Mouse (Mus musculus): ENCODE measurements around the gene Usp47. TPM values are rescaled to one million over a fixed set of nuclear protein-coding genes. Genes with fewer than 3 reads are reported as not detected.

Gene Usp47
- polyA plus RNA-seq, 1 experiment from 2014 or later = 106 TPM

DNA sequence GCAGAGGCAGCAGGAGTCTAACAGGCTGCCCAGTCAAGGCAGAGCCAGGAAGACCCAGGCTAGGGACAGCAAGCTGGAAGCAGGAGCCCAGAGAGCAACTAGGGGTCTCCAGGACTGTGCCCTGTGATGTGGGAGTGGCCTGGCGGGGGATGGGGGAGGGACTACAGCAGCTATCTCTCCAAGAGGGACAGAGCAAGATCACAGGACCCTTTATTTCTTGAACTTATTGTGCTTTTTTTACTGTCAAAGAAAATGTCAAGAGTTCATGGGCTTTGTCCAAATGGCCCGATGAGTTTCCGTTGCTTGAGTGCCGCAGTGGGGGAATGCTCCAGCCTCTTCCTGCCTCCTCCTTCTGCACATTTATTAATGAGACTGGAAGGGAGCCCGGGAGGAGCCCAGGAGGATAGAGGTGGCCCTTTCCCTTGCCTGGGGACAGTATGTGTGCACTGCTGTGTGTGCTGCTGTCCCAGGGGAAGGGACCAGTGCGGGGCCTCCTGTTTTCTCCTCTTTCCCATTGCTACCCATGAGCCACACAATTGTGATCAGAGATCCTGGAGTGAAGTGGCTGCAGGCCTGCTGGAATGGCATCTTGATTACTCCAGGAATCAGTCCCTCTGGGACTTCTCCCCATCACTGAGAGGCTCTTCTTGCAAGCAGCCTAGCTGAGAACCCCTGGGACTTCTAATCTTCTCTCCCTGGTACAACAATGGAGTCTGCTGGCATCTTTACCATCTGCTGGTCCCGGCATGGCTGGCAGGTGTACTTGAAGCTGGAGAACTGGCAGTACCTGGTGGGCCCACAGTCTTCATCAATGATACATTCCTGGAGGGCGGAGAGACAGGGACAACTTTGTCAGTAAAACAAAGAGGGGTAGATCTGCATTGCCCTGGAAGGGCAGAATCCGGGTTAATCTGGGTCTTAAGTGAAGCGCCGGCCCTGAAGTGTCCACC, 97.8 kb downstream of the Usp47 start:
- no peak overlapping the region for H3K27ac ChIP-seq (replicated peaks; ENCODE audit: low read depth, low read length)
- no peaks in the 10 kb centered on the region for H3K4me1 ChIP-seq (ENCODE audit: control insufficient read depth, insufficient read depth, low read length)
- H3K27me3 ChIP-seq (ENCODE audit: control insufficient read depth, insufficient read depth, low read length) = no peaks in the 10 kb centered on the region
- no peak overlapping the region for H3K4me2 ChIP-seq (ENCODE audit: low read length)
- ATAC-seq (ENCODE audit: low FRiP score, low TSS enrichment) (no peak), DNase-seq (no peak)
- H3K9me3 ChIP-seq (ENCODE audit: control insufficient read depth, low read length) = no peaks in the 10 kb centered on the region
- no peak overlapping the region for H3K9ac ChIP-seq (replicated peaks; ENCODE audit: low read length)
- H3K36me3 ChIP-seq (ENCODE audit: control insufficient read depth, insufficient read depth, low read length) = no peaks in the 10 kb centered on the region
- H3K4me3 ChIP-seq (replicated peaks; ENCODE audit: low read depth, low read length) = no peak overlapping the region
- WGBS = 69% methylated on average over 11 of the region's 11 CpGs

GRCm38 (mm10) chr7:112121866-112122500, 98.7 kb downstream of the Usp47 start:
- Histone ChIP-seq H3K9ac (replicated peaks; ENCODE audit: low read length) (no peak overlapping the region), H3K9me3 (ENCODE audit: control insufficient read depth, low read length) (no peaks in the 10 kb centered on the region), H3K27me3 (ENCODE audit: control insufficient read depth, insufficient read depth, low read length) (no peaks in the 10 kb centered on the region), H3K4me1 (ENCODE audit: control insufficient read depth, insufficient read depth, low read length) (no peaks in the 10 kb centered on the region), H3K4me3 (replicated peaks; ENCODE audit: low read depth, low read length) (no peak overlapping the region), H3K4me2 (ENCODE audit: low read length) (no peak overlapping the region), H3K27ac (replicated peaks; ENCODE audit: low read depth, low read length) (no peak overlapping the region), H3K36me3 (ENCODE audit: control insufficient read depth, insufficient read depth, low read length) (no peaks in the 10 kb centered on the region)
- DNase-seq = no peak
- 84% methylated on average over 11 of the region's 11 CpGs for WGBS
- ATAC-seq (ENCODE audit: low FRiP score, low TSS enrichment) = no peak

GRCm38 (mm10) chr7:112123612-112124011, 100.3 kb downstream of the Usp47 start:
- ATAC-seq (ENCODE audit: low FRiP score, low TSS enrichment) = no peak
- Histone ChIP-seq H3K36me3 (ENCODE audit: control insufficient read depth, insufficient read depth, low read length) (no peaks in the 10 kb centered on the region), H3K27ac (replicated peaks; ENCODE audit: low read depth, low read length) (no peak overlapping the region), H3K27me3 (ENCODE audit: control insufficient read depth, insufficient read depth, low read length) (no peaks in the 10 kb centered on the region), H3K4me2 (ENCODE audit: low read length) (no peak overlapping the region), H3K9me3 (ENCODE audit: control insufficient read depth, low read length) (no peaks in the 10 kb centered on the region), H3K9ac (replicated peaks; ENCODE audit: low read length) (no peak overlapping the region), H3K4me3 (replicated peaks; ENCODE audit: low read depth, low read length) (no peak overlapping the region), H3K4me1 (ENCODE audit: control insufficient read depth, insufficient read depth, low read length) (no peaks in the 10 kb centered on the region)
- no peak for DNase-seq
- 94% methylated on average over 5 of the region's 5 CpGs for WGBS

GRCm38 (mm10) chr7:112125625-112126260, 102.4 kb downstream of the Usp47 start:
- ATAC-seq (ENCODE audit: low FRiP score, low TSS enrichment) (no peak), DNase-seq (no peak)
- Histone ChIP-seq H3K36me3 (ENCODE audit: control insufficient read depth, insufficient read depth, low read length) (no peaks in the 10 kb centered on the region), H3K9ac (replicated peaks; ENCODE audit: low read length) (no peak overlapping the region), H3K4me2 (ENCODE audit: low read length) (no peak overlapping the region), H3K4me1 (ENCODE audit: control insufficient read depth, insufficient read depth, low read length) (no peaks in the 10 kb centered on the region), H3K27me3 (ENCODE audit: control insufficient read depth, insufficient read depth, low read length) (no peaks in the 10 kb centered on the region), H3K4me3 (replicated peaks; ENCODE audit: low read depth, low read length) (no peak overlapping the region), H3K9me3 (ENCODE audit: control insufficient read depth, low read length) (no peaks in the 10 kb centered on the region), H3K27ac (replicated peaks; ENCODE audit: low read depth, low read length) (no peak overlapping the region)
- 87% methylated on average over 7 of the region's 7 CpGs for WGBS

DNA sequence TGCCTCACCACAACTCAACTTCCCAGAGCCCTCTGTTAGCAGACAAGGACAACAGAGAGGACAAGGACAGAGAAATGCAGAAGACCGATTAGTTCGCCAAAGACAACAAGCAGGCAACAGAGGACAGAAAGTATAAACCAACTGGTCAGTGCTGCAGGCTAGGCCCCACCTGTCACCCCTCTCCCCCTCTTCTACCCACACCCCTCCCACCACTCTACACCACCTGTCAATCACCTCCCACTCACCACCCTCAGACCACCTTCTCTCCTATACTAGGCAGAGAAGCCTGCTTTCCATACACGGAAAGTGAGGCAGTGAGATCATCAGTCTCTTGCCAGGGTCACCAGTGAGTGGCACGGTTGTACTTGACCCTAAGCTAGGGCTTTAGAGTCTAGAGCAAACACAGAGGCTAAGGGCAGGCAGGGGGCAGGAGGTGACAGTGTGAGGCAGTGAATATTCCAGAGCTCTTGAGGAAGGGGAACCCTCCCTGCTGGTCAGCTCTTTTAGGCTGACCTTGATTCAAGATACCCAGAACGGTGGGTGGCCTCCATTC, 103.9 kb downstream of the Usp47 start:
- no peaks in the 10 kb centered on the region for H3K4me1 ChIP-seq (ENCODE audit: control insufficient read depth, insufficient read depth, low read length)
- no peak overlapping the region for H3K9ac ChIP-seq (replicated peaks; ENCODE audit: low read length)
- ATAC-seq (ENCODE audit: low FRiP score, low TSS enrichment) = no peak
- no peak overlapping the region for H3K27ac ChIP-seq (replicated peaks; ENCODE audit: low read depth, low read length)
- no peak overlapping the region for H3K4me3 ChIP-seq (replicated peaks; ENCODE audit: low read depth, low read length)
- 82% methylated on average over 5 of the region's 5 CpGs for WGBS
- H3K9me3 ChIP-seq (ENCODE audit: control insufficient read depth, low read length) = no peaks in the 10 kb centered on the region
- no peaks in the 10 kb centered on the region for H3K36me3 ChIP-seq (ENCODE audit: control insufficient read depth, insufficient read depth, low read length)
- H3K4me2 ChIP-seq (ENCODE audit: low read length) = no peak overlapping the region
- DNase-seq = no peak
- H3K27me3 ChIP-seq (ENCODE audit: control insufficient read depth, insufficient read depth, low read length) = no peaks in the 10 kb centered on the region

DNA sequence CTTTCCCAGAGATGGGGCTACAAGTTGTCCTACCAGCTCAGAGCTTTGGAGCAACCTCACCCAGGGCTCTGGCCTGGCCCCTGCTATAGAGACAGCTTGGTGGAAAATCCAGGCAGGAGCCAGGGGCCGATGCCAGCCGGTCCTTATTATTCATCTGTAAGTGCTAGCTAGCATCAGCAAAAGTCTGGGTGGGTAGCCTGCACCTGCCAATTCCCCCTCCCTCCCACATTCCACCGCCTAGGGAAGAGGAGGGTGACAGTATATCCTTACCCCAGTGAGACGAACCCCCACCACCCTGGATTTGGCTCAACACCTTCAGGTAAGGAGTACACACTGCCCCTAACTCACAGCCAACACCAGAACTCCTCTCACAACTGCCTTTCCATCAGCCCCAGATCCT, 104.7 kb downstream of the Usp47 start:
- WGBS = 84% methylated on average over 4 of the region's 4 CpGs
- ATAC-seq (ENCODE audit: low FRiP score, low TSS enrichment) (no peak), DNase-seq (no peak)
- no peak overlapping the region for H3K4me2 ChIP-seq (ENCODE audit: low read length)
- H3K36me3 ChIP-seq (ENCODE audit: control insufficient read depth, insufficient read depth, low read length) = no peaks in the 10 kb centered on the region
- H3K27me3 ChIP-seq (ENCODE audit: control insufficient read depth, insufficient read depth, low read length) = no peaks in the 10 kb centered on the region
- H3K9ac ChIP-seq (replicated peaks; ENCODE audit: low read length) = no peak overlapping the region
- H3K27ac ChIP-seq (replicated peaks; ENCODE audit: low read depth, low read length) = no peak overlapping the region
- H3K9me3 ChIP-seq (ENCODE audit: control insufficient read depth, low read length) = no peaks in the 10 kb centered on the region
- no peak overlapping the region for H3K4me3 ChIP-seq (replicated peaks; ENCODE audit: low read depth, low read length)
- no peaks in the 10 kb centered on the region for H3K4me1 ChIP-seq (ENCODE audit: control insufficient read depth, insufficient read depth, low read length)

- Histone ChIP-seq H3K4me2 (ENCODE audit: low read length) (no peak overlapping the region), H3K4me3 (replicated peaks; ENCODE audit: low read depth, low read length) (no peak overlapping the region), H3K27me3 (ENCODE audit: control insufficient read depth, insufficient read depth, low read length) (no peaks in the 10 kb centered on the region), H3K36me3 (ENCODE audit: control insufficient read depth, insufficient read depth, low read length) (no peaks in the 10 kb centered on the region), H3K9me3 (ENCODE audit: control insufficient read depth, low read length) (no peaks in the 10 kb centered on the region), H3K27ac (replicated peaks; ENCODE audit: low read depth, low read length) (no peak overlapping the region), H3K9ac (replicated peaks; ENCODE audit: low read length) (no peak overlapping the region), H3K4me1 (ENCODE audit: control insufficient read depth, insufficient read depth, low read length) (no peaks in the 10 kb centered on the region)
- no peak for ATAC-seq (ENCODE audit: low FRiP score, low TSS enrichment)
- no peak for DNase-seq
- WGBS = 76% methylated on average over 4 of the region's 4 CpGs
Measured at GRCm38 (mm10) chr7:112128810-112129209, 105.5 kb downstream of the Usp47 start.

GRCm38 (mm10) chr7:112129851-112130250, 106.5 kb downstream of the Usp47 start:
- no peak for DNase-seq
- Histone ChIP-seq H3K9ac (replicated peaks; ENCODE audit: low read length) (no peak overlapping the region), H3K27me3 (ENCODE audit: control insufficient read depth, insufficient read depth, low read length) (no peaks in the 10 kb centered on the region), H3K4me2 (ENCODE audit: low read length) (no peak overlapping the region), H3K36me3 (ENCODE audit: control insufficient read depth, insufficient read depth, low read length) (no peaks in the 10 kb centered on the region), H3K4me1 (ENCODE audit: control insufficient read depth, insufficient read depth, low read length) (no peaks in the 10 kb centered on the region), H3K27ac (replicated peaks; ENCODE audit: low read depth, low read length) (no peak overlapping the region), H3K4me3 (replicated peaks; ENCODE audit: low read depth, low read length) (no peak overlapping the region), H3K9me3 (ENCODE audit: control insufficient read depth, low read length) (no peaks in the 10 kb centered on the region)
- ATAC-seq (ENCODE audit: low FRiP score, low TSS enrichment) = no peak
- 71% methylated on average over 6 of the region's 6 CpGs for WGBS

All from midbrain, embryonic 14.5 days (tissue).